Mouse (Mus musculus) E14TG2a.4 (cell line): ENCODE measurements around the gene Adamtsl2.

Experiments
- H3K27me3 ChIP-seq: 2 replicates; pipeline ENCODE4 v1.6.1; 2014; ENCODE audit warnings: low read length, control low read depth; ENCODE audit not compliant: insufficient read depth
- H3K36me3 ChIP-seq: 2 replicates; pipeline ENCODE4 v1.6.1; 2014; ENCODE audit warnings: low read length, control low read depth; ENCODE audit not compliant: insufficient read depth
- H3K4me1 ChIP-seq: replicated peaks from 2 replicates; pipeline ENCODE4 v1.6.1; 2014; ENCODE audit warnings: low read depth, low read length, control low read depth
- H3K4me3 ChIP-seq: replicated peaks from 2 replicates; pipeline ENCODE4 v1.5.1; 2014; ENCODE audit warnings: mild to moderate bottlenecking, low read length
- H3K9me3 ChIP-seq: 2 replicates; pipeline ENCODE4 v1.6.1; 2014; ENCODE audit warnings: low read length, control low read depth
- CTCF ChIP-seq: conservative IDR thresholded peaks from 2 replicates; pipeline ENCODE4 v1.5.1; 2014; ENCODE audit warnings: low read length
- NANOG ChIP-seq: IDR thresholded peaks from 2 replicates; pipeline ENCODE4 v1.6.1; 2014; ENCODE audit warnings: borderline replicate concordance, low read length, mixed read lengths
- POU5F1 ChIP-seq: IDR thresholded peaks from 2 replicates; pipeline ENCODE4 v1.6.1; 2014; ENCODE audit warnings: low read length, borderline replicate concordance

The Adamtsl2 gene

DNA sequence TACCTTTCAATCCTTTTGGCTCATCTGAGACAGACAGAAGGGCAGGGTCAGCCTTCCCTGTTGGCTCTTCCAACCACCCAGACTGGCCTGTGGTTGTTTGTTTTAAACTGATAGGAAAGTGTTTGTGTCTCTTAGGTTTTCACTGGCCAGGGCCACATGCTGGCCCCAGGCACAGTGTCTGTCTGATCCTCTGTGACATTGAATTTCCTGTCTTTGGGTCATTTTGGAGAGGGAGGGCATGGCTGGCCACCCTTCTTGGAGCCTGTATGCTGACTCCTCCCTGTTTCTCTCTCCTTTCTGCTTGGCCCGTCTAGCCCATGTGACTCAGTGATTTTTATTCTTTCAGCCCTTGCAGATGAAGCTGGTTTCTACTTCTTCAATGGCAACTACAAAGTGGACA lies 10.1 kb downstream of the Adamtsl2 start:
- Histone ChIP-seq H3K27me3 (no peaks in the 10 kb centered on the region), H3K4me1 (no peaks in the 10 kb centered on the region), H3K9me3 (peaks cover 21% of the 10 kb centered on the region), H3K4me3 (no peak overlapping the region), H3K36me3 (no peaks in the 10 kb centered on the region)
- no peak for TF ChIP-seq NANOG
- no peak for TF ChIP-seq CTCF
- TF ChIP-seq POU5F1, result no peak

DNA sequence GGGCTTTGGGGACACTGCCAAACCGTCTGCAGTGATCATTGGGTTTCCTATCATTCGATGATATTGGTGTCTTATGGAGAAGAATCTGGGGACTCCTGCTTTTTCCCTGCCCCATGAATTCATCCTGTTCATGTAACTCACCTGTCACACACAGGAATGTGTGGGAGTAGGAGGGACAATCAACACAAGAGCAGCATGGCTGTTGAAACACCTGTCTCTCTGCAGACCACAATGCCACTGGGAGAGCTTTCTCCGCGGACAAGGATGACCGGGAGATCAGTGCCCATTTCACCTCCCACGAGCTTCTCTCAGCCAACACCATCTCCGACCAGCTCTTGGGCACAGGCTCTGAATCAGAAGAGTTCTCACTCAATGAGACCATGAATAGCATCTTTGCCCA lies 16.0 kb downstream of the Adamtsl2 start:
- H3K27me3 ChIP-seq, result peaks cover 13% of the 10 kb centered on the region; the same call in 1 of the 2 replicates
- no peaks in the 10 kb centered on the region for H3K36me3 ChIP-seq
- no peaks in the 10 kb centered on the region for H3K4me1 ChIP-seq
- no peak for TF ChIP-seq CTCF
- H3K9me3 ChIP-seq, result peaks cover 21% of the 10 kb centered on the region
- H3K4me3 ChIP-seq, result no peak overlapping the region

DNA sequence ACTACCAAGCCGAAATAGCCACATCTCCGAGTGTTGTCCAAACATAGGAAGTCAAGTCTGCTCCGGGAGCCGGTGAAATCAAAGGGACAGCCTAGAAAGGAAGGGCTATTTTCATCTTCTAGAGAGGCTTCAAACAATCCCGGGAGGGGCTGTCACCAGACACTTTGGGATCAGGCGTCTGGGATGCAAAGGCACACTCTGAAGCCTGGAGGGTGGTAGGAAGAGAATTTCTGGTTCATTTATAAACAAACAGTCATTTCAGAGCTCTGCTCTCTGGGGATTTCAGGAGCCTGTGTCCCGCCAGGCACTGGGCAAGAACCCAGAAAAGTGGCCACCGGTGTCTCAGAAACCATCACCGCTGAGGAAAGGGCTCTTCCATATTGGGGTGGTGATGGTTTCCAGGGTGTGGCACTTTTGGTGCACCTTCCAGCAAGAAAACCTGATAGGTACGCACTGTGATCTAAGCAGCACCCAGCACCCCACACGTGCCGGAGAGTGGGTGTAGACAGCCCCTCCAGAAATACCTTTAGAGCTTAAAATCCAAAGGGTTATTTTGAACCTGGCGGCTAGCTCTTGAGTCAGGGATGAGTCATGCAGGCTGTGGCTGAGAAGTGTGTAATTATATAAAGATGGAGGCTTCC lies 17.3 kb downstream of the Adamtsl2 start:
- H3K9me3 ChIP-seq, result peaks cover 21% of the 10 kb centered on the region
- H3K27me3 ChIP-seq, result peaks cover 13% of the 10 kb centered on the region; the same call in 1 of the 2 replicates
- no peaks in the 10 kb centered on the region for H3K36me3 ChIP-seq
- H3K4me3 ChIP-seq, result no peak overlapping the region
- no peaks in the 10 kb centered on the region for H3K4me1 ChIP-seq
- TF ChIP-seq POU5F1, result no peak
- TF ChIP-seq NANOG, result no peak
- no peak for TF ChIP-seq CTCF

DNA sequence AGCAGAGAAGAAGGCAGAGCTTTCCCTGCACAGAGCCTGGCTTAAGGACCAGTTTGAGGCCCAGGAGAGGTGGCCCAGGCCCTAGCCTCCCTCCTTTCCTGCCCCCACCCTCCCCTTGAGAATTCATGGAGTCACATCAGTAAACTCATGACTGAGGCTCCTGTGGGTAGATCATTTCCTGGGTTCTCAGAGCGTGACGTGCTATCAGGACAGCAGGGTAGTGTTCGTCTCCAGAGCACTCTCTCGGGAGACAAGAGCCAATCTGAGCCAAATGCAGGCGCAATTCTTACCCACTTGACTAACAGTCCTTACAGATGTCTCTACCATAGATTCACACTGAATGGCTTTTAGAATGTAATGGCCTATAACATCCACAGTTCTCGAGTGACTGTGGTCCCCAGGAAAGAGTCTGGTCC lies 18.1 kb downstream of the Adamtsl2 start:
- no peaks in the 10 kb centered on the region for H3K36me3 ChIP-seq
- TF ChIP-seq POU5F1 (no peak), CTCF (no peak), NANOG (no peak)
- peaks cover 13% of the 10 kb centered on the region; the same call in 1 of the 2 replicates for H3K27me3 ChIP-seq
- no peak overlapping the region for H3K4me3 ChIP-seq
- no peaks in the 10 kb centered on the region for H3K4me1 ChIP-seq
- H3K9me3 ChIP-seq, result peaks cover 15% of the 10 kb centered on the region

DNA sequence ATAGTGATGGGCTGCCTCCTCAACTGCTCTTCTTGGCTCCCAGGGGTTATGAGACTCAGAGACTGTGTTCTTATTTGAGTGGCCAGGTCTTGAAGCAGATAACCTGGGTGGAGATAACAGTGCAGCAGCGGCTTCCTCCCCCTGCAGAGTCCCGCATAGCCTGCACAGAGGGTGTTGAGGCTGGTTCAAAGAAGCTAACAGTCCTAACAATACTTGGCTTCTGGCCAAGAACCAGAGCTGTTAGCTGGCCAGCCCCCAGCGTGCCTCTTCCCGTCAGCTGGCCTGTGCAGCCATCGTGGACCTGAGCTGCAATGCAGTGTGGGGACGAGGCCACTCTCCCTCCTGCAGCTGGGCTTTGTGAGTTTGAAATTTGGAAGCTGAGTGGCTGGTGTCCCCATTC lies 18.6 kb downstream of the Adamtsl2 start:
- Histone ChIP-seq H3K4me1 (no peaks in the 10 kb centered on the region), H3K9me3 (peaks cover 10% of the 10 kb centered on the region), H3K36me3 (no peaks in the 10 kb centered on the region), H3K4me3 (no peak overlapping the region), H3K27me3 (peaks cover 13% of the 10 kb centered on the region; the same call in 1 of the 2 replicates)
- TF ChIP-seq NANOG (no peak), POU5F1 (no peak), CTCF (no peak)

DNA sequence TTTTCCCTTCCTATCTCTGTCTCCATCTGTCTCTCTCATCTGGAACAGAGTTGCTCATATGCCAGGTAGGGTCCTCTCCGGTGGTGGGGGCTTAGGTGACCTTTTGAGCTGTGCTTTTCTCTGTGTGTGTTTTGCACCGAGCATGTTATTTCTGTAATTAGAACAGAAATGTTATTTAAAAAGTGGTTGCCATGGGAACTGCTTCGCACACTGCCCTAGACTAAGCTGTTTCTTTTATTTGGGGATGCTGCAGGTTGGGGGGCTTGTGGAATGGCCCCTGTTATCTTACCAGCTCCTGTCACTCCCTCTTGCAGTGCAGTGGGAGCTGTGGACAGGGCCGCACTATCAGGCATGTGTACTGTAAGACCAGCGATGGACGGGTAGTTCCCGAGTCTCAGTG lies 24.4 kb downstream of the Adamtsl2 start:
- no peaks in the 10 kb centered on the region for H3K4me1 ChIP-seq
- H3K27me3 ChIP-seq, result peaks cover 7% of the 10 kb centered on the region; the same call in 1 of the 2 replicates
- no peak overlapping the region for H3K4me3 ChIP-seq
- H3K36me3 ChIP-seq, result no peaks in the 10 kb centered on the region
- no peak for TF ChIP-seq CTCF
- TF ChIP-seq POU5F1, result no peak
- no peak for TF ChIP-seq NANOG
- no peaks in the 10 kb centered on the region for H3K9me3 ChIP-seq

DNA sequence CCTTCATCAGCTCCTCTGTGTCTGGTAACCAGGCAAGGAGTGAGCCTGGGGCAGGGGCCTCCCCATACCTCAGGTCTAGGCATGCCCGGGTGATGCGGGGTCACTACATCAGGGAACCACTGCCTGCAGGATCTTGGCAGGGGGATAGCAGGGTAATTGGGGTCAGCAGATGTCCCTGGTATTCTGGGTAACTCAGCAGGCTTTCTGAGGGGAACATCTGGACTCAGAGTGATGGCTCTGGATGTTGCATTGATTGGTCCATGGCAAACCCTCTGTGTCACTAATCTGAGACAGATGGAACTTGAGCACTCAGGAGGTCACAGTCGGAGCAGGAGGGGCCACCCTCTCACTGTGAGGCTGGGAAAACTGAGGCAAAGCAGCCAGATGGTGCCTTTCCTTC lies 27.6 kb downstream of the Adamtsl2 start:
- H3K27me3 ChIP-seq, result peaks cover 21% of the 10 kb centered on the region
- no peak for TF ChIP-seq NANOG
- no peak for TF ChIP-seq POU5F1
- no peak for TF ChIP-seq CTCF
- no peak overlapping the region for H3K4me3 ChIP-seq
- no peaks in the 10 kb centered on the region for H3K9me3 ChIP-seq
- H3K36me3 ChIP-seq, result no peaks in the 10 kb centered on the region
- no peaks in the 10 kb centered on the region for H3K4me1 ChIP-seq

DNA sequence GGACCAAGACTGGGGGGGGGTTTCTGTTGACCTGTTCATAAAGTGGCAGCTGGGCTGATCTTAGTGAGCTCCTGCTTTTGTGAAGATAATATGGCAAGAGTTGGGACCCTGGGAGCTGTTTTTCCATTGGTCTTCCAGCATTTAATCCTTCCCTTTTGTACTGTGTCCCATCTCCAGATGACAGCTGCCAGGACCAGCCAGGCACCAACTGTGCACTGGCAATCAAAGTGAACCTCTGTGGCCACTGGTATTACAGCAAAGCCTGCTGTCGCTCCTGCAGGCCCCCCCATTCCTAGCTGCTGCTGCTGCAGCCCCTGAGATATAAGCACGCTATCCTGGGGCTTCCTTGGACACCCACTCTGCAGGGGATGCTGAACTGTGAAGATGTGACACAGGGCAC lies 29.0 kb downstream of the Adamtsl2 start:
- Histone ChIP-seq H3K9me3 (no peaks in the 10 kb centered on the region; the same call in 1 of the 2 replicates), H3K4me1 (peaks cover 8% of the 10 kb centered on the region; the same call in 1 of the 2 replicates)
- no peak for TF ChIP-seq NANOG
- no peak for TF ChIP-seq POU5F1
- no peak for TF ChIP-seq CTCF

DNA sequence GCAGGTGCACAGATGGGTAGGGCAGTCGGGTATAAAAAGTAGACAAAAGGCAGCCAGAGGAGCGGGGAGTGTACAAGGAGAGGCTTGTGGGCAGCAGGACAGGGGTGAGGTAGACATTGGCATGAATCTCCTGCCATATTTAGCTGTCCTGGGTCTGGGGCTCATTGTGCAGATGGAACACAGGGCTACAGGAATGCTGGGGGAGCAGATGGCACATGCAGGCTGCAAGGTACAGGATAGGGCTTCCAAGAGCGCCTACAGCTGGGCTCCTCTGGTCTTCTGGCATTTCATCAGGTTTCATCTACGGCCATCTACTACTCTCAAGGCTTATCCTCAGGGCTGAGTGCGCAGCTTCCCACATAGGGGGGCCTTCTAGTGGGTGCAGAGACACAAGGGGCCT lies 29.9 kb downstream of the Adamtsl2 start:
- H3K27me3 ChIP-seq, result peaks cover 37% of the 10 kb centered on the region
- peaks cover 8% of the 10 kb centered on the region; the same call in 1 of the 2 replicates for H3K4me1 ChIP-seq
- no peak overlapping the region for H3K4me3 ChIP-seq
- H3K36me3 ChIP-seq, result no peaks in the 10 kb centered on the region
- no peaks in the 10 kb centered on the region; the same call in 1 of the 2 replicates for H3K9me3 ChIP-seq
- TF ChIP-seq NANOG (no peak), CTCF (no peak), POU5F1 (no peak)

More for the DNA sequence above, 29.0 kb downstream of the Adamtsl2 start:
- H3K27me3 ChIP-seq, result peaks cover 34% of the 10 kb centered on the region
- no peak overlapping the region for H3K4me3 ChIP-seq
- no peaks in the 10 kb centered on the region for H3K36me3 ChIP-seq
